Mouse (Mus musculus) T-helper 1 cell (primary cell): ENCODE results near the gene Mical2.

ENCODE experiments used
- in situ Hi-C: fragments of 300-600 bp; cut with MboI, MseI; formaldehyde crosslinking; loops from one replicate; pipeline ENCODE4 v1.15.1; 2025; ENCODE audit warnings: high pct_unique_total_duplicates

Gene Mical2

DNA sequence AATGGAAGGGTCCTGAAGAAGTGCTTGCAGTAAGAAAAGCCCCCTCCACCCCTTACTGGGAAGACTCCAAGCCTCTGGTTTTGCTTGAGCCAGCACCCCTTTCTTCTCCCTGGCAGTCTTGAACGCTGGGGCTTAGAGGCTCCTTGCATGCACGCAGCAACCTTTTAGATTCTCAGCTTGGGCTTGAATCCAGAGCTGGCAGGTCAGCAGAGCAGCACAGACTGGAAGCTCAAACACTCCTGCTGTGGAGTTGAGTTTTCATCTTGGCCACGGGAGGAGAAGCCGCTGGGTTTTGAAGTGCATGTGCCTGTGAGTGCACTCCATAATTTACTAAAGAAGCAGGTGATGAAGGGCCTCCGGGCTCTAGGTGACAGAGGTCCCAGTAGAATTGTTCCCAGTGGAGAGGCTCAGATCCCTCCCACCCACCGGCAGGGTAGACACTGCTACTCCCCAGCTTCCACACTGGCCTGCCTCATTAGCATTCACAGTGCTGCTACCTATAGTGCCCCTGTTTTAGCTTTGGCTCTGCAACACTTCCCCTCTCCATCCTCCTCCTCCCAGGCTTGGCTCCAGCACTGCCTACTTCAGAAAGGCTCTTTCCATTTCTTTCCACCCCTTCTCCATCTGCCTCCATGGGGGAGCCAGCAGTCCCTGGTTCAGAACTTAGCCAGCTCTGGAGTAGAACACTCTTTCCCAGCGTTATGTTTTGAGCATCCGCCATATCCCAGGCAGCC lies 15.7 kb downstream of the Mical2 start:
- in situ Hi-C loops, result no loop called here

GRCm38 (mm10) chr7:112241945-112242329 lies 16.3 kb downstream of the Mical2 start:
- in situ Hi-C loops, result no loop called here

DNA sequence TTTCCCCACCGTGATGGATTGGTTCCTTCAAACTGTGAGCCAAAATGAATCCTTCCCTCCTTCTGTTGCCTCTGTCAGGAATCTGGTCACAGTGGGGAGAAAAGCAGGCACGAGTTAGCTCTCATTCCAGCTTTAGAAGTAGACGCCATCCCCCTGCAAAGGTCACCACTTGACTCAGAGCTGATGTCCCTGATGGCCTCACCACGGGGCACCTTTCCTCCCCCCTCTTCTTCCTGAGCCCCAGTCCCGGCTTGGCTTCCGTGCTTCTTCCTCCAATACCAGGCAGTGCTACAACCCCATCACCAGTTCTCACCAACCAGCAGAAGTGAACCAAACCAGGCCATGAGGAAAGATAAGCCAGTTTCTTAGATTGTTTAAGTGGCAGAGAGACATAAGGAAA lies 16.9 kb downstream of the Mical2 start:
- in situ Hi-C loops, result no loop called here

- in situ Hi-C loops, result no loop called here
These were observed 18.4 kb downstream of the Mical2 start for GRCm38 (mm10) chr7:112244071-112244470.

DNA sequence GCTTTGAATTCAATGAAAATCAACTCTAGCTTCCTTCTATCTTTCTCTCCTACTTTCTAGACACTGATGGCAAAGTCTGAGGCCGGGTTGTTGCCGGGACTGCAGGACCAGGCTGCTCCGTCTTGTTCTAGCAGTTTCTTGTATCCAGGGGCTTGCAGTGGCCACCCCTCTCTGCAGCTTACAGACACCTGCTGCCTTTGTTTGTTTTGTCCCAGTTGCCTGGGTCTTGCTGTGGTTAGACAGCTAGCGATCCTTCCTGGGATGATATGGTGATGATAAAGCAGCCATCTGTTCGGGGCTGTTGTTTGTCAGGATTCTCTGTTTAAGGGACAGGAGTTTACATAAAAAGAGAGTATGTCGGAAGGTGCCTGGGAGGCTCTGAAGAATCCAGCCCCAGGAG lies 19.0 kb downstream of the Mical2 start:
- in situ Hi-C loops, result no loop called here

DNA sequence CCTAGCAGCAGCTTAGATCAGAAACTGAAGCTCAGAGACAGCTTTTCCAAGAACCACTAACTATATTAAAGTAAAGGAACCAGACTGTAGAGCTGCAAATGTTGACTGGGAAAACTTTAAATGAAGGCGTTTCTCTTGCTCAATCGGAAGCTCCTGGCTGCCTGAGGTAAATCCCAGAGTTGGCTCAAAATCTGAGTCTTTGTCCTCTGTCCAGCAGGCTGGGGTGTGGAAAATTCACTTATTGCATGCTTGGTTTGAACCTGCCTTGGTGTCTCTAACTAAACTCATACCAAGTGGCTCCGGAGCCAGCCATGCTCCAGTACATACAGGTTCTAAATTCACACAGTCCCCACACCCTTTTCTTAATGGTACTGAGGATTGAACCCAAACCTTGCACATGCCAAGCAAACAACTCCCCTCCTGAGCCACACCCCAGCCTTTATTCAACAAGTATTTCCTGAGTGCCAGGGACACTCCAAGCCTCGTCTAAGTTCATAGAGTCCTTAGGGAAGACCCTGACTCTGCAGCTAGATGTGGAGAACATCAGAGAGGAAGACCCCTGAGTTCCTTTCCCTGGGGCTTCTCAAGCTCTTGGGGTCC lies 20.3 kb downstream of the Mical2 start:
- in situ Hi-C loops, result no loop called here

DNA sequence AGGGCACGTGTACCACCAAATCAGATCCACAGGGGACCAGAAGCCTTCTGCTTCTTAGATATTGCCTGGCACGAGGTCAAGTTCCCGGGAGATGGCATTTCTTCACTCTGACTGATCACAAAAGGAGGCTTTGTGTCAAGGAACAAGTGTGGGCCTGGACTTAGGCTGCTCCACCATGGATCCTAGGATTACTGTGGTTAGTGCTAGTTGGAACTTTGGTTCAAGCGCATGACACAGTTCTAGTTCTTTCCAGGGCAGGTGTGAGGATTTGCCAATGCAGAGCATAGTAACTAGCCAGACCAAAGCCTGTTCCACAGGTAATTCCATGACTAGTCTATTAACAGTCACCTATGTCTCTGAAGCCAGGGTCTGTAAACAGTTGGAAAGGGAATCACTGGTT lies 20.8 kb downstream of the Mical2 start:
- in situ Hi-C loops, result no loop called here

- in situ Hi-C loops, result no loop called here
These were observed 22.2 kb downstream of the Mical2 start for GRCm38 (mm10) chr7:112247890-112248289.

DNA sequence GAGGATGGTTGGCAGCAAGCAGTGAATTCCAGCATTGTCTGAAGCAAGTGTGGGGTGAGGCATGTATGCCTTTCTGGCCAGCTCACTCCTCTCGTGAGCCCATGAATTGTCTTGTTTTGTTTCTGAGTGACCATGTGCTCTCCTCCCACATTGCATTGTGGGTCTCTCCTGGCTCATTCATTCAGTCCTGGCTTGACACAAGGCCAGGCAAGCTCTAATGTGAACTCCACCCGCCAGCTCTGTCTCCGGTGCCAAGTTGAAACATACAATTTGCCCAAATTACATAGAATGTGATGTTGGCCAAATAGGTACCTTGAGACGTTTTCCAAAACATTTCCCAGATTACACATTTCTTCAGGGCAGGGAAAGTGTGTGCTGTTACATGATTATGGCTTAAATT lies 23.8 kb downstream of the Mical2 start:
- in situ Hi-C loops, result no loop called here

DNA sequence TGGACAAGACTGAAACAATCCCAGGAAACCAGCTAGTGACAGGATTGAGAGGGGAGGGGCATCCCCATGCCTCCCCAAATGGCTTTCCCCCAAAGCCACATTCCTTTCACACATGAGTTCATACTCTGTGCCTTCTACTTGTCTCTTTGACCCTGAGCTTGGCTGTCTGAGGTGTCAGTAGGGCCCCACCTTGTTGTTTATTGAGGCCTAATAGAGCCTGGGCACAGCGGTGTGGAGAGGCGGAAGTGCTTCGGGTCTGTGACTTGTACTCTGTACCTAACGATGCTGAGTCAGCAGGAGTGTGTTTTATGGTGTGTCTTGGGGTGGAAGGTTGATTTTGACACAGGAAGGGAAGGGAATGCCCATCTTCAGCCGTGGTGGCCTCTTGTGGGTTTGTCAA lies 26.4 kb downstream of the Mical2 start:
- in situ Hi-C loops, result no loop called here

GRCm38 (mm10) chr7:112254233-112254632 lies 28.6 kb downstream of the Mical2 start:
- in situ Hi-C loops, result no loop called here

DNA sequence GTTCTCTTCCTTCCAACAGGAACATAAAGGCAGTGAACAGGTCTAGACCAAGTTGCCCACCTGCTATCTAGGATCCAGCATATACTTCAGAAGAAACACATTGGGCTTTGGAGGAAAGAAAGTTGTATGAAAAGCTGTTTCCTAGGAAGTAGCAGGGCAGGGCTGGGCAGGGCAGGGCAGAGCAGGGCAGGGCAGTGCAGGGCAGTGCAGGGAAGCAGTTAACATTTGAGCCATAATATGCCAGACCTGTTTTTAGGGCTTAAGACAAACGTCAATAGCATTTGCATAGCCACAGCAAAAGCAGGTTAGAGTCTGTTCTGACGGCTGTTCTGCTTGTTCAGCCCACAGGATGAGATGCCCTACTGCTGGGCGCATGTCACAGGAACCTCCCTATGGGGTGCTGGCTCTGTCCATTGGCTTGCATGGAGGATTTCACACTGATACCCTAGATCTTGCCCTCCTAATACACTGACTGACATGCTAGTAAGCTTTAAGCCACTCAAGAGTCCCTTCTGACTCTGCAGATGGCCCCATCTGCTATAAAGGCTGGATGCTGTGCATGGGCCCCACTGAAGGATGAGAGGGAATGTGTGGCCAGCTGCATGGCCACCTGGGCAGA lies 29.7 kb downstream of the Mical2 start:
- in situ Hi-C loops, result no loop called here

GRCm38 (mm10) chr7:112258338-112258903 lies 32.8 kb downstream of the Mical2 start:
- in situ Hi-C loops, result no loop called here

GRCm38 (mm10) chr7:112259286-112259685 lies 33.6 kb downstream of the Mical2 start:
- in situ Hi-C loops, result no loop called here

- in situ Hi-C loops, result no loop called here
These were observed 35.5 kb downstream of the Mical2 start for GRCm38 (mm10) chr7:112261121-112261520.

DNA sequence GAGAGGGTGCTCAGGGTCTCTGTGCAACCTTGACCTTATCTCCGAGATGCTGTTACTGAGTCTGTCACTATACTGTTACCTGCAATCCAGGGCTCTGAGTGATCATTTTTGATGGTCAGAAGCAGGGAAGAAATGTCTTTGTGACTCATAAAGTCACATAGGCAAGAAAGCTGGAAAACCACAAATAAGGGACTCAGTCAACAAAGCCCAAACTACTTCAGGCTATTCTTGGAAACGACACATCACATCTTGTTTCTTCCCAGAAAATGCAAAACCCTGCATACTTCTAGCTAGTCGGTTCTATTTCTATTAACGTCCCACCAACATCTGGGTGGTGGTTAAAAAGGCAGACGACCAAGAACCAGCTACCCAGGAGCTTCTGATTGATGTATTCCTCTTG lies 41.6 kb downstream of the Mical2 start:
- in situ Hi-C loops, result no loop called here

DNA sequence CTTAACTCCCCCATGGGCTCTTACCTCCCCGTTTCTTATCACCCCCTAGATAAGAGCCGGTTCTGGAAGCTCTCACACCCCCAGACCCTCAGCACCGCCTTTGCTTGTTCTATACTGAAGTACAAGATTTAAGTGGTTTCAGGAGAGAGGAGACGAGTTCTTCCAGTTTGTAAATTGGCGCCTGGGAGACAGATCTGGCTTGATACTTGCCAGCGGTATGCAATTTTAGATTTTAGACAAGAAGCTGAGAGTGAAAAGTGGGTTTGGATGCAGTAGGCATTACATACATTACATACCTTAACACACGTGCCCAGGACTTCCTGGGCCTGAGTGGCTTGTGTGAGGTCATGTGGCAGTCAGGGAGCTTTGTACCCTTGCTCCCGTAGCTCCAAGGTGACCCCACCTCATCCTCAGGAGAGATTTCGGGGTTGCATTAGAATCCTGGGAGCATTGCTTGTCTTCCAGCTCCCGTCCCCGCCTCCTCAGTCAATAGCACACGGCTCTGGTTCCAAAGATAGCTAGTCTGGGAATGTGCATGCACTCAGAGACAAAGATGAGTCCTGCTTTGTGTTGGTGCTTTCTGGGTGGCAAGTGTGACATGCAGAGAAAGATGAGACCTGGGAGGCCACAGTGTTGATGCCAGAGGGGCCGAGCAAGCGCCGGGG lies 43.2 kb downstream of the Mical2 start:
- in situ Hi-C loops, result no loop called here

- in situ Hi-C loops, result no loop called here
These were observed 45.2 kb downstream of the Mical2 start for GRCm38 (mm10) chr7:112270870-112271269.

- in situ Hi-C loops, result no loop called here
These were observed 46.0 kb downstream of the Mical2 start for GRCm38 (mm10) chr7:112271627-112272026.

DNA sequence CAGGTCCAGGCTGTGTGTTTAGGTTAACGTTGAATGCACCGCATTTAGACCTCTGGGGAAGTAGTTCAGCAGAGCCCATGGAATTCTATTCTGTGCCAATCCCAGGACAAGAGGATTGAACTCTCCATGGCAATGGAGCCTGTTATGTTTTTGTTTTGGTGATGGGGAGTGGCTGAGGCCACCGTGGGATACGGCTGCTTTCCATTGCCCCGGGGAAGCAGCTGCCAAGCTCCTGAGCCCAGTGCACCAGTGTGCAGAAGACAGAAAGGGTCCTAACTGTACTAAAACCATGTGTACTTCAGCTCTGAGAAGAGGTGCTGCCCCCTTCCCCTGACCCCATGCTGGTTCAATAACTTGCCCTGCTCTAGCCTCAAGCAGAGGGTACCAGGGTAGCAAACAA lies 47.0 kb downstream of the Mical2 start:
- in situ Hi-C loops, result no loop called here

GRCm38 (mm10) chr7:112273451-112273850 lies 47.8 kb downstream of the Mical2 start:
- in situ Hi-C loops, result no loop called here

- in situ Hi-C loops, result loop anchor here (25.0 kb wide), 1 partner anchor 1512 kb away; the partner anchor contains the start of gene Ampd3
These were observed 49.0 kb downstream of the Mical2 start for GRCm38 (mm10) chr7:112274611-112275010.
